ENCODE assay signal across 8 mouse cellular contexts in the genomic region with DNA sequence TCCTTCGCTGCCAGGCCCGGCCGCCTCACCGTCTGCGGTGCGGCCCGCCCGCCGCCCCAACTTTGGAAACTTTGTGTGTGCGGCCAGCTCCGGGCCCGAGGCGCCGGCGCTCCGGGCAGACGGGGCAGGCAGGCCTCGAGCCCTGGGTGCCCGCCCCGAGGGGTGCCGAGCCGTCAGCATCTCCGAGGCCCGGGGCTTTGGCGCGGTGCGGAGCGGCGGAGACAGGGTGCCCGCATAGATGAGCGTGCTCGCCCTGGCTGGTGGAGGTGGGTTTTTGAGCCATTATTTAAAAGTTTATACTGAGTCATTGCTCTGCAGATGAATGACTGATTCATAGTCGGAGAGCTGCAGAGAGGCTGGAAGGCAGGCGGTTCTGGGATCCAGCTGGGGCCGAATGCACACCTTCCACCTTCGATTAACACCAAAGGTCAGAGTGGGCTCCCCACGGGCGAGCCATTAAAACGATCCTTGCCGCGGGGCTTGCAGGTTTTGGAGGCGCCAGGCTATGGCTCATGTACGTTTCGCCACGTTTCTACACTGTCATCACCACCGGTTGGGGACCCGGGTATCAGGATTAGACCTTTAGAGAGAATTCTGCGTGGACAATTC. TPM values are rescaled to one million over a fixed set of nuclear protein-coding genes. Genes with fewer than 3 reads are reported as not detected.
DNase-seq lines count a peak whose midpoint lies in the region; ATAC-seq and TF ChIP-seq lines count a peak whose summit lies in the region.

No protein-coding gene starts in this region.

- peaks cover 67% of the 10 kb centered on the region for H3K4me1 ChIP-seq in forebrain, embryonic 10.5 days
- H3K4me1 ChIP-seq in hindbrain, postnatal 0 days (ENCODE audit: insufficient read depth, low read length): peaks cover 38% of the 10 kb centered on the region
- H3K4me1 ChIP-seq in lung, embryonic 14.5 days (ENCODE audit: insufficient read depth): peaks cover 21% of the 10 kb centered on the region

- WGBS in forebrain, embryonic 10.5 days: under 1% methylated on average over 48 of the region's 48 CpGs
- 0% methylated on average over 45 of the region's 48 CpGs for WGBS in hindbrain, postnatal 0 days
- under 1% methylated on average over 40 of the region's 48 CpGs for WGBS in lung, embryonic 14.5 days

- H3K9ac ChIP-seq in hindbrain, postnatal 0 days (replicated peaks; ENCODE audit: low read length): peak overlapping the region; percentile 78
- H3K9ac ChIP-seq in lung, embryonic 14.5 days: peak overlapping the region; percentile 83

- H3K4me3 ChIP-seq in forebrain, embryonic 10.5 days: peak overlapping the region; percentile 88
- peak overlapping the region; percentile 83 for H3K4me3 ChIP-seq in hindbrain, postnatal 0 days (ENCODE audit: low read length)
- H3K4me3 ChIP-seq in lung, embryonic 14.5 days (ENCODE audit: low read depth, low read length): peak overlapping the region; percentile 77

- no peak for TF ChIP-seq CTCF in hindbrain, postnatal 0 days (IDR thresholded peaks at IDR 0.05; ENCODE audit: low read depth)
- TF ChIP-seq CTCF in lung, embryonic 14.5 days (IDR thresholded peaks at IDR 0.05; ENCODE audit: low read depth): no peak

- intact Hi-C loops in left cerebral cortex, postnatal 36 days (cut with DNase I): loop anchor here (5.0 to 10.0 kb wide), 2 partner anchors 79 to 358 kb away; no protein-coding TSS in a partner anchor

- no peaks in the 10 kb centered on the region for H3K9me3 ChIP-seq in forebrain, embryonic 10.5 days
- no peaks in the 10 kb centered on the region for H3K9me3 ChIP-seq in hindbrain, postnatal 0 days (ENCODE audit: low read length)
- no peaks in the 10 kb centered on the region for H3K9me3 ChIP-seq in lung, embryonic 14.5 days (ENCODE audit: low read depth, low read length)

- no peaks in the 10 kb centered on the region for H3K27me3 ChIP-seq in forebrain, embryonic 10.5 days (ENCODE audit: poor library complexity, severe bottlenecking)
- no peaks in the 10 kb centered on the region for H3K27me3 ChIP-seq in hindbrain, postnatal 0 days (ENCODE audit: insufficient read depth, low read length)
- H3K27me3 ChIP-seq in lung, embryonic 14.5 days (ENCODE audit: insufficient read depth, low read length): no peaks in the 10 kb centered on the region

- H3K27ac ChIP-seq in forebrain, embryonic 10.5 days: peak overlapping the region; percentile 94
- peak overlapping the region; percentile 88 for H3K27ac ChIP-seq in hindbrain, postnatal 0 days
- H3K27ac ChIP-seq in lung, embryonic 14.5 days (ENCODE audit: low read depth): peak overlapping the region; percentile 90

- peak; percentile 38 to 43 for DNase-seq in left cerebral cortex, postnatal 36 days (ENCODE audit: low spot score in 2 of 2)
- DNase-seq in left cerebral cortex, adult 9 months (ENCODE audit: low spot score in 2 of 2): no peak
- peak; percentile 46 for DNase-seq in adrenal gland, postnatal 10 days
- DNase-seq in forebrain, embryonic 10.5 days (ENCODE audit: extremely low spot score, low spot score): peak; percentile 38
- DNase-seq in hindbrain, postnatal 0 days (ENCODE audit: low spot score): peak; percentile 42
- DNase-seq in lung, embryonic 14.5 days: peak; percentile 33
- peak; percentile 44 for DNase-seq in right cerebral cortex, postnatal 25 days

- peaks cover 21% of the 10 kb centered on the region for H3K36me3 ChIP-seq in forebrain, embryonic 10.5 days (replicated peaks)
- H3K36me3 ChIP-seq in hindbrain, postnatal 0 days (ENCODE audit: insufficient read depth, low read length): no peaks in the 10 kb centered on the region
- 0 out of 2 replicates have a peak, but pooled peaks cover 6% of the 10 kb centered on the region for H3K36me3 ChIP-seq in lung, embryonic 14.5 days (ENCODE audit: insufficient read depth)

- no peak for ATAC-seq in hindbrain, postnatal 0 days
- peak; percentile 22; the same call in 1 of the 2 replicates for ATAC-seq in lung, embryonic 14.5 days (ENCODE audit: insufficient read depth)
- no peak for ATAC-seq in megakaryocyte-erythroid progenitor cell, adult 5-6 weeks (replicated peaks; ENCODE audit: low FRiP score, low TSS enrichment, poor library complexity, severe bottlenecking)

- H3K4me2 ChIP-seq in hindbrain, postnatal 0 days (ENCODE audit: low read depth, low read length): peak overlapping the region; percentile 75
- H3K4me2 ChIP-seq in lung, embryonic 14.5 days: peak overlapping the region; percentile 68

RNA-seq across cellular contexts. Expression of a gene that starts 0.6 kb away (rescaled TPM):
- 10 to 100 TPM; 51.6 to 55.4 TPM for total RNA-seq in left cerebral cortex, postnatal 36 days (2021)
- 10 to 100 TPM; 17.9 to 22.5 TPM for total RNA-seq in adrenal gland, postnatal 10 days (2021)
- 13.1 and 16.9 TPM in 2 replicates for polyA plus RNA-seq in forebrain, embryonic 10.5 days (2016; fragmentation: Nextera tagmentation; extraction: Ambion mirVana)
- total RNA-seq in hindbrain, postnatal 0 days (2014; rRNA removed): 35.8 and 40.8 TPM in 2 replicates
- polyA plus RNA-seq in hindbrain, postnatal 0 days (2015; fragmentation: Nextera tagmentation; extraction: Ambion mirVana): 12.9 and 13.7 TPM in 2 replicates
- polyA plus RNA-seq in lung, embryonic 14.5 days (2014; fragmentation: Nextera tagmentation; extraction: Ambion mirVana): 10.7 and 11.7 TPM in 2 replicates
- total RNA-seq in megakaryocyte-erythroid progenitor cell, adult 5-6 weeks (2014; fragmentation: Nextera tagmentation): 11.1 and 15.1 TPM in 2 replicates
- 8.9 and 14.4 TPM in 2 replicates for total RNA-seq in megakaryocyte-erythroid progenitor cell, adult 5-6 weeks (2017)

RNA-seq across cellular contexts. Expression of a gene that starts 17.5 kb away (rescaled TPM):
- total RNA-seq in left cerebral cortex, postnatal 36 days (2021): not detected
- total RNA-seq in adrenal gland, postnatal 10 days (2021): not detected
- not detected in 2 replicates for polyA plus RNA-seq in forebrain, embryonic 10.5 days (2016; fragmentation: Nextera tagmentation; extraction: Ambion mirVana)
- total RNA-seq in hindbrain, postnatal 0 days (2014; rRNA removed): not detected in 2 replicates
- not detected in 2 replicates for polyA plus RNA-seq in hindbrain, postnatal 0 days (2015; fragmentation: Nextera tagmentation; extraction: Ambion mirVana)
- polyA plus RNA-seq in lung, embryonic 14.5 days (2014; fragmentation: Nextera tagmentation; extraction: Ambion mirVana): not detected in 2 replicates
- total RNA-seq in megakaryocyte-erythroid progenitor cell, adult 5-6 weeks (2014; fragmentation: Nextera tagmentation): not detected in 2 replicates
- not detected in 2 replicates for total RNA-seq in megakaryocyte-erythroid progenitor cell, adult 5-6 weeks (2017)

Comparison
In these comparisons a context has a peak if more than half of its experiments do, and no peak if none do; other contexts are left out.
1. DNase-seq: peak in left cerebral cortex, postnatal 36 days (2 of 2), adrenal gland, postnatal 10 days (single experiment), forebrain, embryonic 10.5 days (single experiment), hindbrain, postnatal 0 days (single experiment), lung, embryonic 14.5 days (single experiment) and right cerebral cortex, postnatal 25 days (single experiment); none in left cerebral cortex, adult 9 months (0 of 2).
2. Peak in every context shown above with its lines, with median percentiles within 50 percentile points of each other: H3K27ac ChIP-seq and H3K4me3 ChIP-seq.